Mouse (Mus musculus) forebrain, embryonic 12.5 days (tissue): Measurements from ENCODE around the gene Hoxd9. TPM values are rescaled to one million over a fixed set of nuclear protein-coding genes. Genes with fewer than 3 reads are reported as not detected.

Source experiments
- ATAC-seq: fragments of 200-750 bp; cut with Nextera tagmentation; 2 replicates; pipeline ENCODE4 v1.8.0; 2017; ENCODE audit warnings: moderate TSS enrichment; ENCODE audit not compliant: low FRiP score
- H3K27ac ChIP-seq: fragments of 300-500 bp; sonication (generic); 2 replicates; pipeline ENCODE4 v1.5.1; 2016; ENCODE audit warnings: mild to moderate bottlenecking
- H3K27me3 ChIP-seq: fragments of 300-500 bp; sonication (generic); 2 replicates; pipeline ENCODE4 v1.6.1; 2016; ENCODE audit warnings: mild to moderate bottlenecking
- H3K36me3 ChIP-seq: fragments of 300-500 bp; sonication (generic); replicated peaks from 2 replicates; pipeline ENCODE4 v1.6.1; 2016; ENCODE audit warnings: mild to moderate bottlenecking
- H3K4me1 ChIP-seq: fragments of 300-500 bp; sonication (generic); 2 replicates; pipeline ENCODE4 v1.6.1; 2016
- H3K4me2 ChIP-seq: fragments of 300-500 bp; sonication (generic); 2 replicates; pipeline ENCODE4 v1.6.1; 2016; ENCODE audit warnings: mild to moderate bottlenecking, moderate library complexity
- H3K4me3 ChIP-seq: fragments of 300-500 bp; sonication (generic); replicated peaks from 2 replicates; pipeline ENCODE4 v1.5.1; 2016; ENCODE audit warnings: mild to moderate bottlenecking
- H3K9ac ChIP-seq: fragments of 300-500 bp; sonication (generic); 2 replicates; pipeline ENCODE4 v1.6.1; 2016; ENCODE audit warnings: mild to moderate bottlenecking
- H3K9me3 ChIP-seq: fragments of 300-500 bp; sonication (generic); 2 replicates; pipeline ENCODE4 v1.6.1; 2016
- WGBS: fragments of 180-500 bp; shearing (Covaris S2); methylation state at CpG from one replicate; pipeline ENCODE4 v1.1.7; 2016; 5-methylcytosine and 5-hydroxymethylcytosine counted together
- polyA plus RNA-seq: library from polyadenylated mRNA; unstranded; fragments of >200 nt; fragmentation: Nextera tagmentation; extraction: Ambion mirVana; gene quantifications from 2 replicates; pipeline ENCODE4 v1.2.1, GENCODE M21; 2016

Gene Hoxd9
- polyA plus RNA-seq, 1 experiment from 2014 or later, result not detected

- Histone ChIP-seq H3K27ac (no peak overlapping the region), H3K9ac (no peak overlapping the region), H3K36me3 (no peaks in the 10 kb centered on the region), H3K27me3 (peaks cover 87% of the 10 kb centered on the region), H3K4me2 (no peak overlapping the region), H3K9me3 (no peaks in the 10 kb centered on the region), H3K4me3 (no peak overlapping the region), H3K4me1 (peaks cover 4% of the 10 kb centered on the region; the same call in 1 of the 2 replicates)
- no peak for ATAC-seq
- 1% methylated on average over 24 of the region's 24 CpGs for WGBS
Observed at GRCm38 (mm10) chr2:74689574-74690337, 7.8 kb upstream of the Hoxd9 start.

DNA sequence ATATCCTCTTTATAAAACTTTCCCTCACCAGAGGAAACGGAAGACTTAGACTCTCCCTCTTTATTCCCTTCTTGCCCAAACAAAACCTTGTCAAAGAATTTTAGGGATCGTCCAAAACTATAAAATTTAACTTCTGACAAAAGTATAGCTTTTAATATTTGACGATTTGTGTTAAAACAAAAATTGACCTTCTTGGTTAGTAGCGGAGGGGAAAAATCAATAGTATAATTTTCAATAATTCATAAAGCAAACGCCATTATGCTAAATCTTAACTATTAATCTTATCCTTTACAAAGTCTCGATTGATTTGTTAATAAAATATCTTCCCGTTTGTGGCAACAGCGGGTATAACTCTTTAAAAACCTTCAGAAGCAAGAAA lies 7.2 kb upstream of the Hoxd9 start:
- Histone ChIP-seq H3K27me3 (peaks cover 87% of the 10 kb centered on the region), H3K9ac (no peak overlapping the region), H3K9me3 (no peaks in the 10 kb centered on the region), H3K36me3 (no peaks in the 10 kb centered on the region), H3K27ac (no peak overlapping the region), H3K4me3 (no peak overlapping the region), H3K4me2 (no peak overlapping the region), H3K4me1 (peaks cover 4% of the 10 kb centered on the region; the same call in 1 of the 2 replicates)
- WGBS, result 11% methylated on average over 8 of the region's 8 CpGs
- no peak for ATAC-seq

GRCm38 (mm10) chr2:74691022-74691951 lies 6.2 kb upstream of the Hoxd9 start, which contains the start of gene Hoxd10:
Gene Hoxd10 (plus strand): TSS chr2:74691924.
- peak; percentile 63; the same call in 1 of the 2 replicates for ATAC-seq
- H3K36me3 ChIP-seq, result no peaks in the 10 kb centered on the region
- peaks cover 91% of the 10 kb centered on the region for H3K27me3 ChIP-seq
- H3K4me1 ChIP-seq, result peaks cover 4% of the 10 kb centered on the region; the same call in 1 of the 2 replicates
- no peaks in the 10 kb centered on the region for H3K9me3 ChIP-seq
- 0 out of 2 replicates have a peak within 1 kb of the TSS, but pooled peaks have one; percentile 24 for H3K4me2 ChIP-seq
- H3K27ac ChIP-seq, result no peak within 1 kb of the TSS
- H3K4me3 ChIP-seq, result 0 out of 2 replicates have a peak within 1 kb of the TSS, but pooled peaks have one; percentile 14
- WGBS, result under 1% methylated on average over 56 of the region's 56 CpGs
- no peak within 1 kb of the TSS for H3K9ac ChIP-seq

DNA sequence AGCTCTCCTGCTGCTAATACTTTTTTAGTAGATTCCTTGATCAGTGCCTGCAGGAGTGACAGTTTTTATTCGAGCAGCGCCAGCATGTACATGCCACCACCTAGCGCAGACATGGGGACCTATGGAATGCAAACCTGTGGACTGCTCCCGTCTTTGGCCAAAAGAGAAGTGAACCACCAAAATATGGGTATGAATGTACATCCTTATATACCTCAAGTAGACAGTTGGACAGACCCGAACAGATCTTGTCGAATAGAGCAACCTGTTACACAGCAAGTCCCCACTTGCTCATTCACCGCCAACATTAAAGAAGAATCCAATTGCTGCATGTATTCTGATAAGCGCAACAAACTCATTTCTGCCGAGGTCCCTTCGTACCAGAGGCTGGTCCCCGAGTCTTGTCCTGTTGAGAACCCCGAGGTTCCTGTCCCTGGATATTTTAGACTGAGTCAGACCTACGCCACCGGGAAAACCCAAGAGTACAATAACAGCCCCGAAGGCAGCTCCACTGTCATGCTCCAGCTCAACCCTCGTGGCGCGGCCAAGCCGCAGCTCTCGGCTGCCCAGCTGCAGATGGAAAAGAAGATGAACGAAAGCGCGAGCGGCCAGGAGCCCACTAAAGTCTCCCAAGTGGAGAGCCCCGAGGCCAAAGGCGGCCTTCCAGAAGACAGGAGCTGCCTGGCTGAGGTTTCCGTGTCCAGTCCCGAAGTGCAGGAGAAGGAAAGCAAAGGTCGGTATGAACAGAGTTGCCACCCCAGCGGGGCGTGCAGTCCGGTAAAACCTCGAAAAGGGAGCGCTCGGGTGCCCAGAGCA lies 5.3 kb upstream of the Hoxd9 start:
- 3% methylated on average over 35 of the region's 35 CpGs for WGBS
- Histone ChIP-seq H3K36me3 (no peaks in the 10 kb centered on the region), H3K9ac (no peak overlapping the region)

GRCm38 (mm10) chr2:74692808-74693431 lies 4.6 kb upstream of the Hoxd9 start:
- peaks cover 91% of the 10 kb centered on the region for H3K27me3 ChIP-seq
- H3K27ac ChIP-seq, result no peak overlapping the region
- H3K36me3 ChIP-seq, result no peaks in the 10 kb centered on the region
- H3K4me2 ChIP-seq, result no peak overlapping the region
- peaks cover 9% of the 10 kb centered on the region for H3K4me1 ChIP-seq
- no peak for ATAC-seq
- under 1% methylated on average over 20 of the region's 20 CpGs for WGBS
- no peaks in the 10 kb centered on the region for H3K9me3 ChIP-seq
- H3K9ac ChIP-seq, result no peak overlapping the region
- H3K4me3 ChIP-seq, result no peak overlapping the region

More for the DNA sequence above, 5.3 kb upstream of the Hoxd9 start:
- Histone ChIP-seq H3K4me1 (peaks cover 4% of the 10 kb centered on the region; the same call in 1 of the 2 replicates), H3K4me2 (no peak overlapping the region), H3K27ac (no peak overlapping the region), H3K27me3 (peaks cover 91% of the 10 kb centered on the region), H3K9me3 (no peaks in the 10 kb centered on the region), H3K4me3 (no peak overlapping the region)
- no peak for ATAC-seq

- peaks cover 14% of the 10 kb centered on the region for H3K4me1 ChIP-seq
- ATAC-seq, result no peak
- H3K4me3 ChIP-seq, result no peak overlapping the region
- no peaks in the 10 kb centered on the region for H3K36me3 ChIP-seq
- 10% methylated on average over 4 of the region's 4 CpGs for WGBS
- no peaks in the 10 kb centered on the region for H3K9me3 ChIP-seq
- no peak overlapping the region for H3K4me2 ChIP-seq
- no peak overlapping the region for H3K27ac ChIP-seq
- peaks cover 92% of the 10 kb centered on the region for H3K27me3 ChIP-seq
- H3K9ac ChIP-seq, result no peak overlapping the region
Observed at GRCm38 (mm10) chr2:74693432-74693827, 4.1 kb upstream of the Hoxd9 start.

- Histone ChIP-seq H3K27ac (no peak overlapping the region), H3K9ac (no peak overlapping the region), H3K9me3 (no peaks in the 10 kb centered on the region), H3K4me2 (no peak overlapping the region), H3K27me3 (peaks cover 95% of the 10 kb centered on the region), H3K4me3 (no peak overlapping the region), H3K4me1 (peaks cover 18% of the 10 kb centered on the region), H3K36me3 (no peaks in the 10 kb centered on the region)
- ATAC-seq, result no peak
- 2% methylated on average over 16 of the region's 16 CpGs for WGBS
Observed at GRCm38 (mm10) chr2:74694066-74694465, 3.5 kb upstream of the Hoxd9 start.

DNA sequence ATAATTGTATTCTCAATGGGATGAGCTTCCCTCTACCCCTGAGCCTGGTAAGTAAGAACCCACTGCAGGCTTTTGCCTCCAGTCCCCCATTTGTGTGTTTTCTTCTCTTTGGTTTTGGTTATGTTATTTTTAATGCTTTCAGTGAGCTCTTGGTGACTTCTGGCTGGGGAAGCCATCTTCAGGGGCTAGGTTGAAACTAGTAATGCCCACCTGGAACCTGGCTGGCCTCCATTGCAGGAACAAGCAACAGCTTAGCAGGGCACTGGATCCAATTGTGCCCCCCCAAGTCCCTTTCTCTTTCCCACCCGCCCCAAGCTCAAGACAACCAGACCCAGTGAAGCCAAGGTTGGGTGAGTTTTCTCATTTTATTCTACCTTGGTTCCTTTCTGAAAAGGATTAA lies 2.1 kb upstream of the Hoxd9 start:
- no peak for ATAC-seq
- 9% methylated on average over 1 of the region's 1 CpGs for WGBS
- Histone ChIP-seq H3K27ac (no peak overlapping the region), H3K4me2 (no peak overlapping the region), H3K4me3 (no peak overlapping the region), H3K9ac (no peak overlapping the region), H3K36me3 (no peaks in the 10 kb centered on the region), H3K27me3 (peaks cover 96% of the 10 kb centered on the region), H3K9me3 (no peaks in the 10 kb centered on the region), H3K4me1 (peaks cover 18% of the 10 kb centered on the region)

DNA sequence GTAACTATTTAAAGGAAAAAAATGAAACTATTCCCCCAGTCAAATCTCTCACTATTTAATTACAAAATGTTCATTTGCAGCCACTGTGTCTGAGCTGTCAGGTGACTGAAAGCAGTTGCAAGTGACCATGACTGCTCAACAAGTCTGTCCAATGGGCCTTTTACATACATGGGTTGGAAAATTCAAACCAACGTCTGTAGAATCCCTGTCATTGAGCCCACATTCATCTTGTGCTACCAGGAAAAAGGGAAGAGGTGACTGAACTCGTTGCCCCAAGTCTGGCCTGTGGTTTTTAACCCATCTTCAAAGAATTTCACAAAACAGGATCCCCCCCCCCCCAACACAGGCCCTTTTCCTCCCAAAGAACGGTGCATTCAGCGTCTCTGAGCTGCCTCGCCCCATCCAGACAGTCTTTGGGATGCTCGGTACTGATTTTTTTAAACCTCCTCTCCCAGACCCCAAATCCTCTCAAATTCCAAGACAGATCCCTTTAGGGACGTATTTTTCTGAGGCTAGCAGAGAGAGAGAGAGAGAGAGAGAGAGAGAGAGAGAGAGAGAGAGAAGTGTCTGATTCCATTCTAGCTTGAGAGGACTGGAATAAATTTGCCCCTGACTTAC lies 1.6 kb upstream of the Hoxd9 start:
- WGBS, result 2% methylated on average over 7 of the region's 7 CpGs
- Histone ChIP-seq H3K9ac (no peak overlapping the region), H3K4me2 (no peak overlapping the region)

DNA sequence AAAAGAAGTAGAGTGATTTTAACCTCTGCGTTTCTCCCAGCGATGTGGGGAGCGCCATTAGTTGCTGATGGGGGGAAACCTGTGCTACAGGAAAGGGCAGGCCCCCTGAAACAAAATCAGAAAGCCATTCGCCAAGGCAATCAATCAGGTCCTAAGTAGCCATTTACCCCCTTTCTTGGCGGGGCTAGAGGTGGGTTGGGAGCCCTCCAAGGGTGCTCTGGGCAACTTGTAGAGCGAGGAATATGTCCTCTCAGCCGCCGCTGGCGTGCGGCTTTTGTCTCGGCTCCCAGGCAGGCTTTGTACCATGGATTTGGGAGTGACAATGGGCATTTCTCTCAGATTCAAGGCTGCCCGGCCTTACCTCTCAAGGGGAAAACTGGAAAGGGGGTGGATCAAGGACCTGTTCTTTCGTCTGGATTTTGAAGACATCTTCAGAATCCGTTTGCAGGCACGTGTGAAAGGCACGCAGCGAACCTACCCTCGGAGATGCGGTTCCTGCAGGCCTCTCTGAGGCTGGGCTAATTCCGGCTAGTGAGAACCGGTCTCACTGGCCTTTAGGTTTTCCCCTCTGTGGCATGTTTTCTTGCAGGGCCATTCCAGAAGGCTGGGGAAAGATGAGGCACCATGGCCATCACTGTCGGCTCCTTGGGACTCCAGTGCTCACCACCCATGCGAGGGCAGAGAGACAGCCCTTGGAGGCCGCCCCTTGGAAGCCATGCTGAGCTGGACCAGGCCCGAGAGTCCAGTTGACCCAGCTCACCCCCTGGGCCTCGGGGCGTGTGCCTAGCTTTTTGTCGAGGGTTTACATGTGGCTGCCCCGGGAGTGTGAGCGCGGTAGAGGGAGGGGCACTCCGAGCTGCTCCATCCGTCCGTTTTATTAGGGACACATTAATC lies 838 bp upstream of the Hoxd9 start:
- no peak overlapping the region for H3K4me2 ChIP-seq
- H3K4me1 ChIP-seq, result peaks cover 14% of the 10 kb centered on the region
- H3K9me3 ChIP-seq, result no peaks in the 10 kb centered on the region
- peaks cover 99% of the 10 kb centered on the region for H3K27me3 ChIP-seq
- no peak overlapping the region for H3K27ac ChIP-seq
- no peak for ATAC-seq
- WGBS, result 1% methylated on average over 34 of the region's 34 CpGs
- no peaks in the 10 kb centered on the region for H3K36me3 ChIP-seq
- H3K4me3 ChIP-seq, result no peak overlapping the region
- H3K9ac ChIP-seq, result no peak overlapping the region

More for the DNA sequence above, 1.6 kb upstream of the Hoxd9 start:
- no peaks in the 10 kb centered on the region for H3K9me3 ChIP-seq
- no peak for ATAC-seq
- H3K36me3 ChIP-seq, result no peaks in the 10 kb centered on the region
- peaks cover 100% of the 10 kb centered on the region for H3K27me3 ChIP-seq
- peaks cover 18% of the 10 kb centered on the region for H3K4me1 ChIP-seq
- no peak overlapping the region for H3K4me3 ChIP-seq
- no peak overlapping the region for H3K27ac ChIP-seq
